Mouse (Mus musculus) skeletal muscle tissue, adult 2 months (tissue): ENCODE results near the gene Gm11111.

Source experiments
- DNase-seq: peaks from one replicate; pipeline ENCODE4 v3.0.0-alpha.2; 2012; ENCODE audit warnings: low read depth, low spot score

Gene Gm11111

GRCm38 (mm10) chr5:98582051-98582450 is 29.6 kb downstream of the Gm11111 start:
- no peak for DNase-seq

DNA sequence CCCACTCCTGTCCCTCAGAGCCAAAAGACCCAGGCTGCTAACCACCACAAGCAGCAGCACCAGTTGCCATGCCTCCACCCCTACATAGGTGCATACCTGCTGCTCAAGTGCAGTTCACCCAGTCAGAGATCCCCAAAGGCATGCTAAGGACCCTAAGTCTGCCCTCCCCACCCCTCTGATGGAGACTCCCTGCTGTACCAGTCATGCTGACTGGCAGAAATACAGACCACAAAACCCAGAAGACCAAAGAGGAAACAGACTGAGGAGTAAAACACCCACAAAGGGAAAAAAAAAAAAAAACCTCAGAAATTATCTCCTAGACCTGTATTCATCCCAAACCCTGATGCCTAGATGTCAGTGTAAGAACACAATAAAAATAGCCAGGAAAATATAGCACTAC is 33.4 kb downstream of the Gm11111 start:
- DNase-seq: no peak
